ENCODE assay signal across 16 mouse cellular contexts in the genomic region with DNA sequence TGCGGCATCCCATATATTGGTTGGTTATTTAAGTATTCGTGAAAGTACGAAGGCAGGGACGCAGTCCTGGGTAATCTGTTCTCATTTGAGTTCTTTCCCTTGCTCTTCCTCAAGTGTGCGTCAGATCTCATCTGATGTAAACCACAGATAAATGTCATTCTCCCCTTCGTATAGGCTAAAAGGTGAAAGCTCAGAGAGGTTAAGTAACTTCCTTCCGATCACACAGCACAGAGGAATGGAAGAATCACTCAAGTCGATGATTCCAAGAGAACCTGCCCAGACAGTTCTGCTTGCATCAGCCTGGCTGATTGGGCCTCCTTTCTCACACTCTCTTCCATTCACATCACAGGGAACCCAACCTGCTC.
A peak's percentile ranks its signal among the peaks of the same experiment; 100 is the strongest.
DNase-seq lines count a peak whose midpoint lies in the region; ATAC-seq and TF ChIP-seq lines count a peak whose summit lies in the region.
"Had no signal": no experiment of that assay in that cellular context is flagged by ENCODE, and none has a peak within 500 bp of the region (broad histone marks: within the 10 kb centered on the region; RNA-seq: fewer than 3 reads in every experiment).

No protein-coding gene starts in this region.

- H3K9me3 ChIP-seq in neural tube, embryonic 15.5 days (replicated peaks), result no peaks in the 10 kb centered on the region
- H3K9me3 ChIP-seq: embryonic facial prominence, embryonic 13.5 days; forebrain, embryonic 12.5 days; heart, embryonic 12.5 days; hindbrain, embryonic 15.5 days had no signal

- no peak for DNase-seq in layer of hippocampus, adult 2 months (ENCODE audit: low spot score in 2 of 2)
- DNase-seq in layer of hippocampus, adult 9-10 months (ENCODE audit: low spot score), result no peak
- peak; percentile 34 for DNase-seq in CD4-positive, CD25-positive, alpha-beta regulatory T cell, adult 2 months (ENCODE audit: low read depth, low spot score)
- no peak for DNase-seq in adrenal gland, postnatal 25 days
- no peak for DNase-seq in heart, postnatal 4 days
- DNase-seq: gastrocnemius, adult 2 months; gastrocnemius, postnatal 25 days had no signal

- H3K4me2 ChIP-seq in neural tube, embryonic 15.5 days, result 0 out of 2 replicates have a peak overlapping the region, but pooled peaks have one; percentile 52
- H3K4me2 ChIP-seq: embryonic facial prominence, embryonic 13.5 days had no signal

- H3K27me3 ChIP-seq in neural tube, embryonic 15.5 days (replicated peaks), result no peaks in the 10 kb centered on the region
- H3K27me3 ChIP-seq: CH12.LX; embryonic facial prominence, embryonic 13.5 days; forebrain, embryonic 12.5 days; heart, embryonic 12.5 days; hindbrain, embryonic 15.5 days; Patski had no signal

- H3K4me3 ChIP-seq in layer of hippocampus, adult 2 months, result peak overlapping the region; percentile 26; the same call in 1 of the 2 replicates
- H3K4me3 ChIP-seq in neural tube, embryonic 15.5 days (replicated peaks), result no peak overlapping the region
- H3K4me3 ChIP-seq: embryonic facial prominence, embryonic 13.5 days; forebrain, embryonic 12.5 days; gastrocnemius, adult 2 months; heart, embryonic 12.5 days; hindbrain, embryonic 15.5 days had no signal

- TF ChIP-seq CTCF in layer of hippocampus, adult 2 months (conservative IDR thresholded peaks at IDR 0.05), result no peak

- H3K9ac ChIP-seq in neural tube, embryonic 15.5 days (replicated peaks), result no peak overlapping the region
- H3K9ac ChIP-seq: embryonic facial prominence, embryonic 13.5 days; forebrain, embryonic 12.5 days; heart, embryonic 12.5 days; hindbrain, embryonic 15.5 days had no signal

- no peaks in the 10 kb centered on the region for H3K36me3 ChIP-seq in neural tube, embryonic 15.5 days
- H3K36me3 ChIP-seq: embryonic facial prominence, embryonic 13.5 days; forebrain, embryonic 12.5 days; heart, embryonic 12.5 days; hindbrain, embryonic 15.5 days had no signal

- H3K4me1 ChIP-seq in neural tube, embryonic 15.5 days, result peaks cover 29% of the 10 kb centered on the region

- 95% methylated on average over 8 of the region's 8 CpGs for WGBS in neural tube, embryonic 15.5 days

- ATAC-seq in activated CD4-positive, CD25-positive, alpha-beta regulatory T cell, adult 4 months, result peak; percentile 45
- ATAC-seq in neural tube, embryonic 15.5 days (ENCODE audit: low FRiP score), result no peak
- ATAC-seq: forebrain, embryonic 16.5 days; Patski had no signal

- H3K27ac ChIP-seq in layer of hippocampus, adult 2 months, result peak overlapping the region; percentile 93
- H3K27ac ChIP-seq in neural tube, embryonic 15.5 days (replicated peaks), result no peak overlapping the region
- H3K27ac ChIP-seq: embryonic facial prominence, embryonic 13.5 days; forebrain, embryonic 12.5 days; gastrocnemius, adult 2 months had no signal
